Mouse (Mus musculus): Measurements from ENCODE around the gene Chd9. TPM values are rescaled to one million over a fixed set of nuclear protein-coding genes. Genes with fewer than 3 reads are reported as not detected.

Gene Chd9
- polyA plus RNA-seq, 1 experiment = 271 TPM

DNA sequence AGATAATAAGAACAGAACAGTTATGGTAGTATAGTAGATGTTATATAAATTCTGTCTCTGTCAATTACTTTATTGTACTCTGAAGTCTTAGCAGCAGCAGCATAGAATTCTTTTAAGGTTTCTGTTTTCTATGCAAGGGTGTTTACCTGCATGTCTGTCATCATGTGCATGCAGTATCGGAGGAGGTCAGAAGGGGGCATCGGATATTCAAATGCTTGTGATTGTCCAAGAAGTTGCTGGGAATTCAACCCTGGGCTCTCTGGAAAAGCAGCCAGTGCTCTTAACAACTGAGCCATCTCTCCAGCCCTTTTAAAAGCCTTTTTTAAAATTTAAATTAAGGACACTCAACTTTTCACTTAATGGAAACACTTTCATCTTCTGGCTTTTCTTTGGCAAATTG lies 251.5 kb downstream of the Chd9 start:
- Histone ChIP-seq H3K27me3 (replicated peaks; ENCODE audit: control insufficient read depth, insufficient read depth, low read length) (no peaks in the 10 kb centered on the region), H3K27ac (ENCODE audit: insufficient read depth, low read depth, low read length) (no peak overlapping the region), H3K4me1 (ENCODE audit: control insufficient read depth, insufficient read depth, low read length) (no peaks in the 10 kb centered on the region), H3K36me3 (ENCODE audit: control insufficient read depth, insufficient read depth, low read length) (peaks cover 14% of the 10 kb centered on the region), H3K4me3 (ENCODE audit: insufficient read depth, low read depth, low read length) (no peak overlapping the region)
- 96% methylated on average over 2 of the region's 2 CpGs for WGBS
- DNase-seq = no peak
- TF ChIP-seq POLR2A (IDR thresholded peaks at IDR 0.05; ENCODE audit: low read depth, low read length) (no peak), CTCF (conservative IDR thresholded peaks at IDR 0.05; ENCODE audit: insufficient read depth, insufficient read length, low read depth, low read length) (no peak)

DNA sequence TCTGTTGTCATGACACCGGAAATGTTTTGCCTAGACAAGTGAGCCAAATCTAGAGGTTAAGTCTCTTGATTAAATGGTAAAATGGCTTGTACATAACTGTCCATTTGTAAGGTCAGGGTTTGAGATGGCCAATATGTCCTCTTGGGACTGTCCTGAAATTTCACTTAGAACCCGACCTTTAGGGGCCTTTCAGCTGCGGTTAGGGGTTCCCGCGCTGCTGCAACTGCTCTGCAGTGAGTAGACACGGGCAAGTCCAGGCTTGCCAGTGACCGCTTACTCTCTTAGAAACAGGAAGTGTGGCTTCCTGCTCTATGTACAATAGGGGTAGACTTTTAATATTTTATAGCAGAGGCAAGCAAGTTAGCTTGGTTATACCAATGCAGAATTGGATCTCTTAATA lies 253.8 kb downstream of the Chd9 start:
- DNase-seq = no peak
- H3K4me3 ChIP-seq (ENCODE audit: insufficient read depth, low read depth, low read length) = no peak overlapping the region
- WGBS = 64% methylated on average over 7 of the region's 7 CpGs
- H3K36me3 ChIP-seq (ENCODE audit: control insufficient read depth, insufficient read depth, low read length) = peaks cover 13% of the 10 kb centered on the region
- peak overlapping the region; percentile 26; the same call in 1 of the 2 replicates for H3K27ac ChIP-seq (ENCODE audit: insufficient read depth, low read depth, low read length)
- H3K27me3 ChIP-seq (replicated peaks; ENCODE audit: control insufficient read depth, insufficient read depth, low read length) = no peaks in the 10 kb centered on the region
- TF ChIP-seq CTCF (conservative IDR thresholded peaks at IDR 0.05; ENCODE audit: insufficient read depth, insufficient read length, low read depth, low read length) = no peak
- no peak for TF ChIP-seq POLR2A (IDR thresholded peaks at IDR 0.05; ENCODE audit: low read depth, low read length)
- no peaks in the 10 kb centered on the region for H3K4me1 ChIP-seq (ENCODE audit: control insufficient read depth, insufficient read depth, low read length)

DNA sequence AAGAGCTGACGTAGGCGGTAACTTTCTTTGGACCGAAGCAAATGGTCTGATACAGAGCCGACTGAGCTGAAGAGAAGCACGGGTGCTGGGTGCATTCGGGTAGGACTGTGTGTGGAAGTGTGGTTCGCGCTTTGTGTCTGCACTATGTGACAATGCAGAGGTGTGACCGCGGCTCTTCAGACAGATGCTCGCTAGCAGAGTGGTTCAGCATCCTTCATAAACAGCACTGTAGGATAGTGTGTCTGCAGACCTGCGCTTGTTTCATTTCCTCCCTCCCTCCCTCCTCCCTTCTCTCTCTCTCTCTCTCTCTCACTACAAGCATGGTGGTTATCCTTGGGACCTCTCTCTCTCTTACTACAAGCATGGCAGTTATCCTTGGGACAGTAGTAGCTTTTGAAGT lies 254.3 kb downstream of the Chd9 start:
- WGBS = 83% methylated on average over 12 of the region's 12 CpGs

DNA sequence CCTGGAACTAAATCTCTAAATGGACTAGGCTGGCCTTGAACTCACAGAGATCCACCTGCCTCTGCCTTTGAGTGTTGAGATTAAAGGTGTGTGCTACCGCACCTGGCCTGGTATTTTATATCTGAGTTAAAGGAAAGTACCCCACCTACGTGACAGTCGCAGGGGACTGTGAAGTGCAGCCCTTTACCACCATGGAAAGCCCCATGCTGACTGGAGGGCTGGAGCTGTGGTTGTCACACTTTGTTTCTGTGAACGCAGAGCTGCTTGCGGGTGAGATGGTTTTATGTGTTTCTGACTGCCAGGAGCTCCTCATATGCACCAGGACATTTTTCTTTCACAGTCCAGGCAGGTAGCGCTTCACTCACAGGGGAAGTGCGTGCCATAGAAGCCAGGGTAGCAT lies 260.3 kb downstream of the Chd9 start:
- no peak for DNase-seq
- TF ChIP-seq CTCF (conservative IDR thresholded peaks at IDR 0.05; ENCODE audit: insufficient read depth, insufficient read length, low read depth, low read length) (no peak), POLR2A (IDR thresholded peaks at IDR 0.05; ENCODE audit: low read depth, low read length) (no peak)
- WGBS = 96% methylated on average over 7 of the region's 7 CpGs
- peak overlapping the region; percentile 86 for H3K27ac ChIP-seq (ENCODE audit: insufficient read depth, low read depth, low read length)
- H3K36me3 ChIP-seq (ENCODE audit: control insufficient read depth, insufficient read depth, low read length) = peaks cover 20% of the 10 kb centered on the region
- no peak overlapping the region for H3K4me3 ChIP-seq (ENCODE audit: insufficient read depth, low read depth, low read length)
- peaks cover 5% of the 10 kb centered on the region; the same call in 1 of the 2 replicates for H3K4me1 ChIP-seq (ENCODE audit: control insufficient read depth, insufficient read depth, low read length)
- H3K27me3 ChIP-seq (replicated peaks; ENCODE audit: control insufficient read depth, insufficient read depth, low read length) = no peaks in the 10 kb centered on the region

More for the DNA sequence above, 254.3 kb downstream of the Chd9 start:
- DNase-seq = no peak
- H3K36me3 ChIP-seq (ENCODE audit: control insufficient read depth, insufficient read depth, low read length) = peaks cover 13% of the 10 kb centered on the region
- no peak for TF ChIP-seq POLR2A (IDR thresholded peaks at IDR 0.05; ENCODE audit: low read depth, low read length)
- TF ChIP-seq CTCF (conservative IDR thresholded peaks at IDR 0.05; ENCODE audit: insufficient read depth, insufficient read length, low read depth, low read length) = no peak
- H3K27ac ChIP-seq (ENCODE audit: insufficient read depth, low read depth, low read length) = no peak overlapping the region
- H3K27me3 ChIP-seq (replicated peaks; ENCODE audit: control insufficient read depth, insufficient read depth, low read length) = no peaks in the 10 kb centered on the region
- no peak overlapping the region for H3K4me3 ChIP-seq (ENCODE audit: insufficient read depth, low read depth, low read length)
- H3K4me1 ChIP-seq (ENCODE audit: control insufficient read depth, insufficient read depth, low read length) = no peaks in the 10 kb centered on the region

GRCm38 (mm10) chr8:91089601-91090000 lies 261.4 kb downstream of the Chd9 start:
- Histone ChIP-seq H3K36me3 (ENCODE audit: control insufficient read depth, insufficient read depth, low read length) (peaks cover 16% of the 10 kb centered on the region), H3K27me3 (replicated peaks; ENCODE audit: control insufficient read depth, insufficient read depth, low read length) (no peaks in the 10 kb centered on the region), H3K4me3 (ENCODE audit: insufficient read depth, low read depth, low read length) (no peak overlapping the region), H3K4me1 (ENCODE audit: control insufficient read depth, insufficient read depth, low read length) (peaks cover 10% of the 10 kb centered on the region; the same call in 1 of the 2 replicates), H3K27ac (ENCODE audit: insufficient read depth, low read depth, low read length) (no peak overlapping the region)
- DNase-seq = no peak
- WGBS = 91% methylated on average over 2 of the region's 2 CpGs
- no peak for TF ChIP-seq POLR2A (IDR thresholded peaks at IDR 0.05; ENCODE audit: low read depth, low read length)
- TF ChIP-seq CTCF (conservative IDR thresholded peaks at IDR 0.05; ENCODE audit: insufficient read depth, insufficient read length, low read depth, low read length) = no peak

GRCm38 (mm10) chr8:91094135-91094534 lies 266.0 kb downstream of the Chd9 start:
- peak overlapping the region; percentile 74 for H3K27ac ChIP-seq (ENCODE audit: insufficient read depth, low read depth, low read length)
- H3K4me3 ChIP-seq (ENCODE audit: insufficient read depth, low read depth, low read length) = no peak overlapping the region
- peaks cover 10% of the 10 kb centered on the region; the same call in 1 of the 2 replicates for H3K4me1 ChIP-seq (ENCODE audit: control insufficient read depth, insufficient read depth, low read length)
- 39% methylated on average over 5 of the region's 5 CpGs for WGBS
- H3K27me3 ChIP-seq (replicated peaks; ENCODE audit: control insufficient read depth, insufficient read depth, low read length) = no peaks in the 10 kb centered on the region
- peak; percentile 83 for DNase-seq
- peaks cover 20% of the 10 kb centered on the region for H3K36me3 ChIP-seq (ENCODE audit: control insufficient read depth, insufficient read depth, low read length)
- TF ChIP-seq CTCF (conservative IDR thresholded peaks at IDR 0.05; ENCODE audit: insufficient read depth, insufficient read length, low read depth, low read length) = no peak
- TF ChIP-seq POLR2A (IDR thresholded peaks at IDR 0.05; ENCODE audit: low read depth, low read length) = no peak

GRCm38 (mm10) chr8:91098106-91098505 lies 270.0 kb downstream of the Chd9 start:
- H3K4me3 ChIP-seq (ENCODE audit: insufficient read depth, low read depth, low read length) = no peak overlapping the region
- H3K36me3 ChIP-seq (ENCODE audit: control insufficient read depth, insufficient read depth, low read length) = peaks cover 12% of the 10 kb centered on the region
- peak overlapping the region; percentile 73 for H3K27ac ChIP-seq (ENCODE audit: insufficient read depth, low read depth, low read length)
- H3K27me3 ChIP-seq (replicated peaks; ENCODE audit: control insufficient read depth, insufficient read depth, low read length) = no peaks in the 10 kb centered on the region
- DNase-seq = peak; percentile 64
- peaks cover 10% of the 10 kb centered on the region; the same call in 1 of the 2 replicates for H3K4me1 ChIP-seq (ENCODE audit: control insufficient read depth, insufficient read depth, low read length)
- TF ChIP-seq POLR2A (IDR thresholded peaks at IDR 0.05; ENCODE audit: low read depth, low read length) (no peak), CTCF (conservative IDR thresholded peaks at IDR 0.05; ENCODE audit: insufficient read depth, insufficient read length, low read depth, low read length) (no peak)
- WGBS = 50% methylated on average over 6 of the region's 6 CpGs

Other genes starting within 250 kb of the Chd9 start
- 0.16 and 0.24 TPM in 2 replicates for gene Gm19935, start 11.0 kb upstream of the Chd9 start, polyA plus RNA-seq (2012; rRNA removed)
- 38.1 and 38.6 TPM in 2 replicates for gene Rbl2, start 241.7 kb downstream of the Chd9 start, polyA plus RNA-seq (2012; rRNA removed)